Mouse (Mus musculus): ENCODE results near the gene Tmem87a. TPM values are rescaled to one million over a fixed set of nuclear protein-coding genes. Genes with fewer than 3 reads are reported as not detected.
A peak's percentile ranks its signal among the peaks of the same experiment; 100 is the strongest.

Gene Tmem87a
- total RNA-seq, 2 experiments from 2014 or later, result 34.9 to 39.2 TPM

DNA sequence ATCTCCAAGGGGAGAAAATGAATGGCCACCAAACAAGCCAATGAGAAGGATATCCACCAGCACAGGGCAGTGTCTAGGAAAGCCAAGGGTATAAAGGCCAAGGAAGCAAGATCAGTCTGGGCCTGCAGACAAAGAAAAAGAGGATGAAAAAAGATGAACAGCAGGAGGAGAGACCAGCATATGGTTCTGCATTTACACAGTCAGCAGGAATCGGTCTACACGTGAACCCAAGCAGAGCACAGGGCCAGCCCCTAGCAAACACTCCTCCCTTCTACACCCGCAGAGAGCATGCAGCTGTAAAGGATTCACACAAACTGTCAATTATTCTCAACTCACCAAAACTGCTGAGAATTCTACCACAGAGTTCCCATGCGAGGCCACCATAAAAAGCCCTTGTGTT lies 30.1 kb downstream of the Tmem87a start:
- DNase-seq (ENCODE audit: low spot score in 2 of 2), result no peak
- intact Hi-C loops (cut with DNase I), result no loop called here

DNA sequence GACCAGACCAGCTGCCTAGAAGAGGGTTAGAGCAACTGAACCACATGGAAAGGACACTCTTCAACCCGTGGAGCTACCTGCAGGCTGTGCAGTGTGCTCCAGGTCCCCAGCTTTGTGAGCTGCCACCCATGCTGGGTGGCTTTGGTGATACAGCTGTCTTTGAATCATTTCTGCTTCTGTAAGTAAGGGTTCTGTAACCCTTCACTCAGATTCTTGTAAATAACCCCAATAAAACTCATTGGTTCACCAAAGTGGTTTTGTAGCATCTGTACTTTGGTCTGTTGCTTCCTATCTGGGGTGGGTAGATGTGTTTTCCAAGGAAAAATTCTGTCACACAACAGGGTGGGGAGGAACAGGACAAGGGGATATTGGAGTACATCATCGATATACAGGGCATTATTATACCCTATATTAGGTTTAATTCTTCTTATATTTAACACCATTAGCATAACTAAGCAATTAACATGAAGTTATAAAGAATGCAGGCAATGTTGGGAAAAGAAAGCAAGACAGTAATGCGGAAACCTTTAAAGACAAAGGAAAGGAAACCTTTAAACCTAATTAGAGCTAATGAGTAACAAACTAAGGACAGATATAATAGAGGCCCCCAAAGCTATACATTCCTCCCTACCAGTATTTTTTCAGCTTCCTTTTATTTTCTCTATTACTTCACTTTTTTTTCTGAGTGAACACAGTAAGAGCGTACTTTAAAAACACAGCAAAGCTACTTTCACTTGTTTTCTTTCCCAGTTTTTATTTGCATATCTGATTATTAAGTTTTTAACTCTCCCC lies 36.3 kb downstream of the Tmem87a start:
- no peak for DNase-seq (ENCODE audit: low spot score in 2 of 2)
- intact Hi-C loops (cut with DNase I), result no loop called here

DNA sequence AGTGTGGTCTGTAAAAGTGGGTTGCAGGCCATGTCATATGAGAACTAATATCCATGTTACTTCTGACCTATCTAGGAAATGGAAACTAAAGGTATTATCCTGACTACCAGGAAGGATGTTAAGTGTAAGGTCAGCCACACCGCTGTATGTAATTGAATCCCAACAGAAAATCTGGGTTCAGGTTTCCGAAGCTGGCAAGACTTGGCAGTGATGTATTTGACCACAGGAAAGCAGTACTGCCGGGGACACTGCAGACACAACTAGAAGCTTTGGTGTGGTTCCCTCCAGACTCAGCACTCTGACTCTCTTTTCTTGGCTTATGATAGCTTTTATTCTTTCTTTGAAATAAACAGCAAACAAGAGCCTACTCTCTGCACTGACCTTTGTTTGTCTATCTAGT lies 37.4 kb downstream of the Tmem87a start:
- no peak for DNase-seq (ENCODE audit: low spot score in 2 of 2)
- intact Hi-C loops (cut with DNase I), result no loop called here

DNA sequence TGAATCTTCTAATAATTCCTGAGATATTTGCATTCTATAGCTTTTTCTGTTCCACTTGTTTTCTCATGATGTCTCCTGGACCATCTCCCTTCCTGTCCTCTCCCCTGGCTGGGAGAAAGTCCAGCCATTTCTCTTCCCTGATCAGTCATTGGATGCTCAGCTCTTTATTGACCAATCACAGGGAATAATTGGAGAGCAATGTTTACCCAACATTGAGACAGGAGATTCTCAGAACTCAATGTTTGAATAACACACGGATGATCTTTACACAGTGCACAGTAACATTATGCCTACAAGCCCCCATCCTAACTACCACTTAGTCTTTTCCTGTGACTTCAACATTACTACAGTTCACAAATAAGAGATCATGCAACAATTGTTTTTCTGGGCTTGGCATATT lies 43.5 kb downstream of the Tmem87a start:
- no peak for DNase-seq (ENCODE audit: low spot score in 2 of 2)
- intact Hi-C loops (cut with DNase I), result no loop called here

GRCm38 (mm10) chr2:120352682-120353646 lies 50.9 kb downstream of the Tmem87a start, which contains the start of gene Vps39:
Vps39 (minus strand) TSS chr2:120353137.
- peak; percentile 85 to 92 for DNase-seq (ENCODE audit: low spot score in 2 of 2)
- intact Hi-C loops (cut with DNase I), result no loop called here

DNA sequence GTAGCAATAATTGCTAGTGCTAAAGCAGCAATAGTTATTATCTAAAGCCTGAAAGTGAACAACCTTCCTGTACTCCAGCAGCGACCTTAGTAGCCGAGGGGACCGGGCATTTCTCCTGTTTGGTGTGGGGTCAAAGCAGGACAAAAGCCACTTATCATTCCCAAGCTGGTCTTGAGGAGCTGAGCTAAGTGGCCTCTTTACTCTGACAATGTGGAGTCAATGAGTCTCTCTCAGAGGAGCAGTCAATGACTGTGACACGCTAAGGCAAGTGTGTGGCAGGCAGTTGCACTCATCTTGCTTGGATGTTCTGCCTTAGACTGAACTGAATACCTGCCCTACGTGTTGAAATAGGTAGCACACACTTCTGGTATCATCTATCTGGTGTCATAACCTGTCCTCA lies 52.6 kb downstream of the Tmem87a start:
- intact Hi-C loops (cut with DNase I), result no loop called here
- DNase-seq (ENCODE audit: low spot score in 2 of 2), result no peak

DNA sequence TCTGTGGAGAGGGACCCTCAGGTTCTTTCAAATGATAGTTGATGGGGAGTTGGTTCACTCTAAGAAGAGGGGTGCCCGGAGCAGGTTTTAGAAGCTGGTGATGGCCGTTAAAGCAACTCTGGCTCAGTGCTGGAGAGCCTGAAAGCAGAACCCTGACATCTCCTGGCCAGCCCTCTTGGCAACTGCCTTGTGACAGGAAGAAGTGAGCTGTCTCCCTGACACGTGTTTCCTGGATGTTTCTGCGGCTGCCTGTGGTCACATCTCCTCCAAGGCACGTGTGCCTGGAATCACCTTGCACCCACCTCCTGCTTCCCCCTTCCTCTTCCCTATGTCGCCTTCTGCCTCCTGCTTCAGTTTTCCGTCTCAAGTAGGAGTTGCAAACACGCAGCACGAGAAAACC lies 55.8 kb downstream of the Tmem87a start:
- intact Hi-C loops (cut with DNase I), result no loop called here
- DNase-seq (ENCODE audit: low spot score in 2 of 2), result no peak

DNA sequence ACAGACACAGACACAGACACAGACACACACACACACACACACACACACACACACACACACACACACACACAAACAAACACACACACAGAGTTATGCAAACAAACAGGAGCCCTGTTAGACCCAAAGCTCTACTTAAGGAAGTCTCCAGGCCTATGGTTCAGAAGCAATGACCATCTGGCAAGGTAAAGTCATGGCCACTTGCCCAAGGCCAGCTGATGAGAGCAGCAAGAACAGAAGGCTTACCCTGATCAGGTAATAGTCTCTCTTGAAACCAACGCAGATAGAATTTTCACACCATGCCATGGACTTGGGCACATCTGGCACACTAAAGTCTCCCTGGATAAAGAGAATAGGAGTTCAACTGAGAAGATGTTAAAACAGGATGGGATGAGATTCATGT lies 62.2 kb downstream of the Tmem87a start:
- intact Hi-C loops (cut with DNase I), result no loop called here
- no peak for DNase-seq (ENCODE audit: low spot score in 2 of 2)

- DNase-seq (ENCODE audit: low spot score in 2 of 2), result peak in 1 of 2 experiments; percentile 35
- intact Hi-C loops (cut with DNase I), result no loop called here
Observed at GRCm38 (mm10) chr2:120337886-120338285, 66.0 kb downstream of the Tmem87a start.

GRCm38 (mm10) chr2:120331575-120331974 lies 72.3 kb downstream of the Tmem87a start:
- intact Hi-C loops (cut with DNase I), result no loop called here
- DNase-seq (ENCODE audit: low spot score in 2 of 2), result peak; percentile 45 to 75

DNA sequence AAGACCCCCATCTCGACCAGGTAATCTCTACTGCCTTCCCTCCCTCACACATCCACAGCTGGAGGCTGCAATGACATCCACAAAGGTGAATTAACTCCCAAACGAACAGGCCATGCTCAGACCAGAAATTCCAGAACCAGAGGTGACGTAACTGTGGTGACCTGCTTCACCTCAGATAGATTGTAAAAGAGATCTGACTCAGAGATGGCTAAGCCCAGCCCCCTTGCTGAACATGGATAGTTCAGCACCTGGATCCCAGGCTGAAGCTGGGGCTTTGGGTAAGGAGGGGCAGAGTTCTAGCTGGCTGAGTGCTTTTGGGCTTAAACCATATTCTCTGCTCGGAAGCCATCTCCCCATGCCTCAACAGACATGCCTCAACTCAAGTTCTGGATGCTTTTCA lies 88.8 kb downstream of the Tmem87a start:
- no peak for DNase-seq (ENCODE audit: low spot score in 2 of 2)
- intact Hi-C loops (cut with DNase I), result no loop called here

- DNase-seq (ENCODE audit: low spot score in 2 of 2), result no peak
- intact Hi-C loops (cut with DNase I), result no loop called here
Observed at GRCm38 (mm10) chr2:120314487-120314886, 89.4 kb downstream of the Tmem87a start.

GRCm38 (mm10) chr2:120313976-120314375 lies 89.9 kb downstream of the Tmem87a start, which contains the start of gene Pla2g4f:
Pla2g4f (minus strand) TSS chr2:120314165.
- DNase-seq (ENCODE audit: low spot score in 2 of 2), result no peak
- intact Hi-C loops (cut with DNase I), result no loop called here

DNA sequence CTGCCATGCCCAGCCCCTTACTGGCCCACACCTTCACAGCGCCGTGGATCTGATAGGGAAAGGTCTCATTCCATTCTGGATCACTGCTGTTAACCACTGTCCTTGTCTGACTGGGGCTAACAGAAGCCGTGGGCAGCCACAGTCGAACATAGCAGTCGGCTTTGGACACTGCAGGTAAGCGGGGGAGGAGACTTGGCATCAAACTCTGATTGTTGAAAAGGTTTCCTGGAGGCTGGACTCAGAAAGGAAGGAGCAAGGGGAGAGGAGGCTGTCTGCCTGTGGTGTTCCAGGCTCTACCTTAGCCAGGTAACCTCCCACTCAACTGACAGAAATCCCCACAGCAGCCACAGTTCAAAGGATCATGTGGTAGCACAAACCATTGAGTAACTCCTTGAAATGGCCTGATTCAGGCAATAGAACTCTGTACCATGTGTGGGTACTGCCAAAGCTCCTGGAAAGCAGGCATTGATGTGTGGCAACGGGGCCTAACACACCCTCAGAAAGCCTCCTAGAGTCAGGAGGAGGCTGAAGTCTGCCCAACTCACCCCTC lies 91.6 kb downstream of the Tmem87a start:
- DNase-seq (ENCODE audit: low spot score in 2 of 2), result no peak
- intact Hi-C loops (cut with DNase I), result no loop called here

Other genes starting within 250 kb of the Tmem87a start
- gene Ehd4, start 249.5 kb downstream of the Tmem87a start, total RNA-seq (2021), result 10 to 100 TPM; 11.6 TPM
- gene Pla2g4e, start 158.8 kb downstream of the Tmem87a start, total RNA-seq (2021), result 10 to 100 TPM; 27.3 to 30.2 TPM
- under 1 TPM in 1 of 2 experiments, not detected in 1; 0.15 TPM for gene Pla2g4d, start 114.9 kb downstream of the Tmem87a start, total RNA-seq (2021)
- gene Pla2g4f, start 89.9 kb downstream of the Tmem87a start, total RNA-seq (2021), result not detected
- gene Vps39, start 51.0 kb downstream of the Tmem87a start, total RNA-seq (2021), result 10 to 100 TPM; 60.6 to 62.8 TPM
- gene Ganc, start 217 bp downstream of the Tmem87a start, total RNA-seq (2021), result 10 to 100 TPM; 12.6 to 17.4 TPM
- 1 to 10 TPM; 4.1 to 5.7 TPM for gene Capn3, start 51.9 kb upstream of the Tmem87a start, total RNA-seq (2021)
- gene Zfp106, start 159.7 kb upstream of the Tmem87a start, total RNA-seq (2021), result 100 to 1,000 TPM; 101 to 105 TPM
- gene Snap23, start 163.6 kb upstream of the Tmem87a start, total RNA-seq (2021), result 10 to 100 TPM; 16.8 to 18.5 TPM
- gene Haus2, start 205.3 kb upstream of the Tmem87a start, total RNA-seq (2021), result 10 to 100 TPM; 16.3 to 17.1 TPM
- gene Lrrc57, start 205.4 kb upstream of the Tmem87a start, total RNA-seq (2021), result 10 to 100 TPM; 31.7 to 34.5 TPM
- 1 to 10 TPM; 8.5 to 8.7 TPM for gene Stard9, start 225.0 kb upstream of the Tmem87a start, total RNA-seq (2021)

Measured in left cerebral cortex, postnatal 14 days (tissue).